Mouse (Mus musculus) liver, adult 2 months (tissue): ENCODE data around the gene Mospd1.

Experiments
- CTCF ChIP-seq: fragments of 200-500 bp; IDR thresholded peaks from 2 replicates; pipeline ENCODE4 v1.5.1; 2011; ENCODE audit warnings: low read depth, low read length, control low read depth
- POLR2A ChIP-seq: fragments of 200-500 bp; IDR thresholded peaks from 2 replicates; pipeline ENCODE4 v1.6.1; 2011; ENCODE audit warnings: low read length, control low read depth; ENCODE audit not compliant: insufficient read depth; ENCODE audit errors: extremely low read depth

DNA sequence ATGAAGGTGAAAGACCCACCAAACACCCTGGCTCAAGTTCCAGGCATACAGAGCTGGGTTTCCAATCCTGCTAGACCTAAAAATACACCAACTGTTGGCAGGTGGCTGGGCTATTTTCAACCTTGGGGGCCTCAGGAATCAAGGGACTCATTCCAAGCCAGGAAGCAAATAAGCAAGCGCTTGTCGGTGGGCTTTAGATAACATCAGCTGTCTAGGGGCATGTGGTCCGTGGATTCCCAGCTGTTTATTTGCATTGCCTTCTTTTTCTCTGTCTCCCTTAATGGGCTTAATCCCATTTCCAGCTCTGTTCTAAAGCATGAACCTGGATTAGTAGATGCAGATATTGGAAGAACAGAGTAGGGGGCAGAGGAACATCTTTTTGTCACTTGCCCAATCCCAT is 16.1 kb upstream of the Mospd1 start:
- no peak for TF ChIP-seq POLR2A
- no peak for TF ChIP-seq CTCF
